Mouse (Mus musculus) bone marrow, adult 2 months (tissue): ENCODE results near the gene Zfp39. TPM values are rescaled to one million over a fixed set of nuclear protein-coding genes. Genes with fewer than 3 reads are reported as not detected.

Experiments
- H3K27ac ChIP-seq: fragments of 200-500 bp; 2 replicates; pipeline ENCODE4 v1.5.1; 2012; ENCODE audit warnings: low read depth, mild to moderate bottlenecking, control low read depth, inconsistent platforms, low read length; ENCODE audit not compliant: control insufficient read depth, poor library complexity, insufficient read depth
- H3K4me1 ChIP-seq: fragments of 200-500 bp; 2 replicates; pipeline ENCODE4 v1.6.1; 2011; ENCODE audit warnings: low read length; ENCODE audit not compliant: control insufficient read depth, insufficient read depth
- H3K4me3 ChIP-seq: fragments of 200-500 bp; replicated peaks from 2 replicates; pipeline ENCODE3; 2011; ENCODE audit warnings: mild to moderate bottlenecking, low read depth, low read length, control low read depth; ENCODE audit not compliant: control insufficient read depth
- CTCF ChIP-seq: fragments of 200-500 bp; IDR thresholded peaks from 2 replicates; pipeline ENCODE4 v1.5.1; 2011; ENCODE audit warnings: low read length, control low read depth; ENCODE audit not compliant: control insufficient read depth, insufficient read depth
- POLR2A ChIP-seq: fragments of 200-500 bp; IDR thresholded peaks from 2 replicates; pipeline ENCODE4 v1.6.1; 2011; ENCODE audit warnings: low read depth, mild to moderate bottlenecking, control low read depth, low read length, borderline replicate concordance; ENCODE audit not compliant: control insufficient read depth
- WGBS: fragments of 180-500 bp; shearing (Covaris S2); methylation state at CpG from one replicate; pipeline ENCODE4 v1.1.7; 2018; 5-methylcytosine and 5-hydroxymethylcytosine counted together
- polyA plus RNA-seq: library from polyadenylated mRNA; stranded (reverse); fragments of >200 nt; gene quantifications from 2 replicates; pipeline ENCODE4 v1.2.4, GENCODE M21; 2011; ENCODE audit warnings: low replicate concordance; ENCODE audit not compliant: missing spikeins, insufficient read depth, insufficient read length

The Zfp39 gene
- polyA plus RNA-seq, 1 experiment = 8.4 TPM

DNA sequence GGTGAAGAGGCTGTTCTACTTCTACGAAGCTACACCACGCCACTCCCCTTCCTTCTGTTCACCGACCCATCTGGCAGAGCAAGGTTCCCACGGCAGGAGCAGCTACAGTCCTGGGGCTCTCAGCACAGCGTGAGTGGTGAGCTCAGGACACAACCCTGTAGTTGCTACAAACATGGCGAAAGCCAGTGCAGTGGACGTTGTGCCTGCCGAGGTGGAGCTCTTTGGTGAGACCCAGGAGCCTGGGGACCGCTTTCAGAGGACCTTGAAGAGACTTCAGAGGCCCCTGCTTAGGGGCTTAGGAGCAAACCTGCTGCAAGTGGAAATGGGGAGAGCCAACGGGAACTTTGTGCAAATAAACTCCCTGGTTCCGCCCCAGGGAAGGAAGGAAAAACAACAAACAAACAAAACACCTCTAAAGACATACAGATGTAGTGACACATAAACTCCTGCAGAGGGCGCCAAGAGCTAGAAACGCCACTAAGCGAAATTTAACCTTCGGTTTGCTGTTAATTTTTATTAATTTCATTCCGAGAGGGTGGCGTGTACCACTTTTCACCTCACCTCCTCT, 10.5 kb upstream of the Zfp39 start:
- TF ChIP-seq CTCF (peak; percentile 10; the same call in 1 of the 2 replicates), POLR2A (peak; percentile 42; the same call in 1 of the 2 replicates)
- Histone ChIP-seq H3K27ac (peak overlapping the region; percentile 87), H3K4me3 (peak overlapping the region; percentile 68), H3K4me1 (peaks cover 1% of the 10 kb centered on the region; the same call in 1 of the 2 replicates)
- WGBS = 5% methylated on average over 17 of the region's 17 CpGs

DNA sequence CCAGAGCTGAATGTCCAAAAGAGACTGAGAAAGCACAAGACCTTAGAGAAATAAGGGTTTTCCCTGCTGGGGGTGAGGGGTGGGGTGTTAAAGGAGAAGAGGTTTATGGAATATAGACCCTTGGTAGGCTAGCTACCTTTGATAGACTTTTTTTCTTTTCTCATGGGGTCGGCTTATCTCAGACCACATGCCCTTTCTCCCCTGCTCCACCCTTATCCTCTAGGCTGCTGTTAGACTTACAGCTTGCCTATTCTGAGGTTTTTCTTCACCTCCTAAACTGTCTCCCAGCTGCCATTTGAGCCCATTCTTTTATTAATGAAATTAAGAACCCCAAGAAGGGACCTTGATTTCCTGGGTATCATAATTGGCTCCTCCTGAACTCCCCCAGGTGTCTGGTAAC, 9.8 kb upstream of the Zfp39 start:
- H3K27ac ChIP-seq = peak overlapping the region; percentile 87
- WGBS = 75% methylated on average over 1 of the region's 1 CpGs
- H3K4me1 ChIP-seq = peaks cover 1% of the 10 kb centered on the region; the same call in 1 of the 2 replicates
- H3K4me3 ChIP-seq = no peak overlapping the region
- TF ChIP-seq CTCF (no peak), POLR2A (no peak)

DNA sequence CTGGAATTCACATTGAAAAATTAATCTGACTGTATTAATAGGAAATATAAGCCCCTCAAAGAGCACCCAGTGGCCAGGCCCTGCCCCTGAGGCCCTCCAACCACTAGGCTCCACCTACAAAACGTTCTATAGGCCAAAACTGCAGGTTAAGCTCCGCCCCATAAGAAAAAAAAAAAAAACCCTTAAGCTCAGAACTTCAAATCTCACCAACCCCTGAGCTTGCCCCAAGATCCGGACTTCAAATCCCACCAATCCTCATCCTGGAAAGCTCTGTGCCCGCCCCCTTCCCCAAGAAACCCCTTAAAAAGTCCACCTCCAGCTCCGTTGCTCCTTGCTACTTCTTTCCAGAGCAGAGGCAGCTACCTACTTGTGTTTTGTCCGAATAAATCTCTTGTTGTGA, 813 bp upstream of the Zfp39 start:
- no peak for TF ChIP-seq POLR2A
- TF ChIP-seq CTCF = no peak
- Histone ChIP-seq H3K4me1 (no peaks in the 10 kb centered on the region), H3K4me3 (no peak overlapping the region), H3K27ac (no peak overlapping the region)
- WGBS = 62% methylated on average over 6 of the region's 6 CpGs

DNA sequence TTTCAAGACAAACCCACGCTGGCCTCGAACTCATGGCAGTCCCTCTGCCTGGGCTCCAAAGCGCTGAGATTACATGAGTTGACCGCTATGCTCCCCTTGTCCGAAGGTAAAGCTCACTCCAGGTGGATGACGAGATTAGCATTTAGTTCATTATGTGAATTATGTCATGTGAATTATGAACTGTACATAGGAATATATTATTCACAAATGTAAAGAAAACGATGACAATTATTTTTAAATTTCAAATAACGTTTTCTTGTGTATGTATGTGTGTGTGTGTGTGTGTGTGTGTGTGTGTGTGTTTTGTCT, 339 bp upstream of the Zfp39 start:
- no peak for TF ChIP-seq POLR2A
- TF ChIP-seq CTCF = no peak
- WGBS = under 1% methylated on average over 8 of the region's 8 CpGs
- no peaks in the 10 kb centered on the region for H3K4me1 ChIP-seq

DNA sequence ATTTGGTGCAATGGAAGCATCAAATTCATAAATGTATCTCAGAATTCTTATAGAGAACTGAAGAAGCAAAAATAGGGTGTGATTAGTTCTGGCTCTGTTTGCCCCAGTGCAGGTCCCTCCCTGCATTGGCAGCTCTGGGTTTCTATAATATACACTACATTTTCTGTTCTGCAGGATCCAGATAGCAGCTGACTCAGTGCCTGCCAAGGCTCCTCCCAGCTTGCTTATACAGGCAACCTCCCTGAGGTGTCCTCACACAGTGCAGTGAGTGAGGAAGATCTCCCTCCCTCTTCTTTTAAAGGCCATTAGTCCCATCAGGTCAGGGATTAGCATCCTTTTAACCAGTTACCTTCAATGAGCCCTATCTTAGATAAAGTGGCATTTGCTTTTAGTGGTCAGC, 2.9 kb downstream of the Zfp39 start:
- H3K27ac ChIP-seq = no peak overlapping the region; the same call in 1 of the 2 replicates
- no peaks in the 10 kb centered on the region for H3K4me1 ChIP-seq
- TF ChIP-seq POLR2A = no peak
- no peak for TF ChIP-seq CTCF
- no peak overlapping the region for H3K4me3 ChIP-seq

More for the DNA sequence above, 339 bp upstream of the Zfp39 start:
- H3K27ac ChIP-seq = peak overlapping the region; percentile 81
- peak overlapping the region; percentile 97 for H3K4me3 ChIP-seq

DNA sequence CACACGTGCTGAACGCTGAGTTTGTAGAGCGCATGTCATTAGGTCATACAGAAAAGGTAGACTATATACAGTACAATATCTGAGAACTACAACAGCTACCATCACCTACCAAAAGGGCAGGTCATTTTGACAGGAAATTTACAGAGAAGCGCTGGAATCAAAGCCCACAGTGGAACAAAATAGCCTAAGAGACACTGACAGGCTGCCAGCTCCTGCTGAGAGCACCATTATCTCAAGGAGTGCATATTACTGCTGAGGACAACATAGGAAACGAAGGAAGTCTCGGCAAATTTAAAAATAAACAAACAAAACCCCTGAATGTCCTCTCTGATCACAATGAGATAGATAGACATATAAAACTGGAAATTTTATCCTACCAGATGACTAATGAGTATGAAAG, 6.5 kb downstream of the Zfp39 start:
- no peak overlapping the region for H3K4me3 ChIP-seq
- H3K27ac ChIP-seq = no peak overlapping the region
- H3K4me1 ChIP-seq = no peaks in the 10 kb centered on the region
- no peak for TF ChIP-seq CTCF
- no peak for TF ChIP-seq POLR2A
- WGBS = 95% methylated on average over 6 of the region's 6 CpGs

DNA sequence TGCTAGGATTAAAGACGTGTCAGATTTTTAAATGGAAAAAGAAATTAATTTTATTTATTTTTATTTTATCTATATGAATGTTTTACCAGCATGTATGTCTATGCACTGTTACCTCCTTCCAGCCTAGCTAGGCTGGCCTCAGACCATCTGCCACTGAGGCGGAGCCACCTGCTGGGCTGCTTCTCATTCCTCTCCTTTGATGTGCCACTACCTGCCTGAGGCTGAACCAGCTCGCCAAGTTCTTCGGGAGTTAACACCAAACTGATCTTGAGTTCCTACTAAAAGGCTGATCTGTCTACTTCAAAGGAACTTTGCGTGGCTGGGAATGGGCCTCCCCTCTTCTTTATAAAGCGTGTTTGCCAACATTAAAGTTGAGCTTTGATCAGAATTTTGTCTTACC, 9.6 kb downstream of the Zfp39 start:
- Histone ChIP-seq H3K27ac (no peak overlapping the region), H3K4me3 (no peak overlapping the region), H3K4me1 (no peaks in the 10 kb centered on the region)
- TF ChIP-seq CTCF (no peak), POLR2A (no peak)
- WGBS = 93% methylated on average over 6 of the region's 6 CpGs

DNA sequence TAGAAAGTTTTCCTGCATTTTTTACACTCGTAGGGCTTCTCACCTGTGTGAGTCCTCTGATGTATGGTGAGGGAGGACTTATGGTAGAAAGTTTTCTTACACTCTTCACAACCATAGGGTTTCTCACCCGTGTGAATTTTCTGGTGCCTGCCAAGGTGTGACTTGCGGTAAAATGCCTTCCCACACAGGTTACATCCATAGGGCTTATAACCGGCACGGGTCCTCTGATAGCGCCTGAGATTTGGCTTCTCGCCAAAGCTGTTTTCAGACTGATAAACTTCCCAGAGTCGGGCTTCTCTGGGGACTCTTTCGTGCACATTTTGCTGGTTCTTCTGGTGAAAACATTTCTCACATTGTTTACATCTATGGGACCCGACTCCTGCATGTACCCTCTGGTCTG, 13.5 kb downstream of the Zfp39 start:
- Histone ChIP-seq H3K4me3 (no peak overlapping the region), H3K4me1 (no peaks in the 10 kb centered on the region), H3K27ac (no peak overlapping the region)
- WGBS = 86% methylated on average over 10 of the region's 10 CpGs
- TF ChIP-seq POLR2A = no peak

DNA sequence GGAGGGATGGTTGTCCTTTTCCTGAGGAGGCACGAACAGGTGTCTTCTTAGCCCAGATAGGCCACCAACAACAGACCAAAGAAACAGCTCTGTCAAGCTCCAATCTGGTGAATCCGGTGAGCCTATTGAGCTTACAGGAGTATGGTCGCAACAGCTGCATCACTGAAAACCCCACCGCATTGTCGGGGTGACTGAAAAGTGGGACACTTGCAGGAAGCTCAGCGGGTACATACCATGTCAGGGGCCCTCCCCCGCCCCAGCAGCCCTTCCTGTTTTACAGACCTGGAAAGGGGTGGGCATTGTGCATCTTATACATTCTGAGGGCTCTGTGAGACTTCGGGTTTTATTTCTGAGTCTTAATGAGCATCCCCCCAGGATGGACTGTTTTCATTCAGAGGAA, 20.3 kb downstream of the Zfp39 start:
- Histone ChIP-seq H3K4me3 (no peak overlapping the region), H3K4me1 (no peaks in the 10 kb centered on the region), H3K27ac (no peak overlapping the region)
- TF ChIP-seq CTCF = no peak
- no peak for TF ChIP-seq POLR2A
- WGBS = 34% methylated on average over 8 of the region's 8 CpGs
